Mouse (Mus musculus) testis, postnatal 14 days (tissue): ENCODE measurements at regions not wholly inside any gene's neighbourhood (a gene's known extent, or its start where the extent isn't known, plus 50 kb on each side); places are given as distances from the start of the nearest gene placed in this dataset.

Experiments
- DNase-seq: peaks from one replicate; pipeline ENCODE4 v3.0.0; 2021; ENCODE audit warnings: low spot score

- no peak for DNase-seq
These were observed 119.6 kb downstream of the Fgf9 start for GRCm38 (mm10) chr14:58189948-58190347.

- no peak for DNase-seq
These were observed 112.5 kb downstream of the Fgf9 start for GRCm38 (mm10) chr14:58182869-58183268.

- no peak for DNase-seq
These were observed 110.4 kb downstream of the Fgf9 start for GRCm38 (mm10) chr14:58180724-58181123.

- no peak for DNase-seq
These were observed 105.5 kb downstream of the Fgf9 start for GRCm38 (mm10) chr14:58175651-58176363.

- no peak for DNase-seq
These were observed 104.2 kb downstream of the Fgf9 start for GRCm38 (mm10) chr14:58174512-58174911.

- no peak for DNase-seq
These were observed 98.6 kb downstream of the Fgf9 start for GRCm38 (mm10) chr14:58168920-58169319.
